Mouse (Mus musculus) granulocyte monocyte progenitor cell, adult 5-6 weeks (primary cell): ENCODE data around the gene Nell2. TPM values are rescaled to one million over a fixed set of nuclear protein-coding genes. Genes with fewer than 3 reads are reported as not detected.

ENCODE experiments used
- ATAC-seq: replicated peaks from 2 replicates; pipeline ENCODE4 v1.8.0; 2016; ENCODE audit warnings: mild to moderate bottlenecking, moderate TSS enrichment, inconsistent platforms; ENCODE audit not compliant: poor library complexity, severe bottlenecking
- total RNA-seq, 2 experiments: library from RNA; stranded (forward) in 1 of 2; stranded (reverse) in 1 of 2; fragments of 200-712, 200-1000 nt in 1 of 2; fragments of >200 nt in 1 of 2; fragmentation: Nextera tagmentation in 1 of 2; gene quantifications; 2 replicates each; pipeline ENCODE4 v1.2.3; 2014 to 2017

Nell2 gene
- total RNA-seq, 2 experiments from 2014 or later = not detected

DNA sequence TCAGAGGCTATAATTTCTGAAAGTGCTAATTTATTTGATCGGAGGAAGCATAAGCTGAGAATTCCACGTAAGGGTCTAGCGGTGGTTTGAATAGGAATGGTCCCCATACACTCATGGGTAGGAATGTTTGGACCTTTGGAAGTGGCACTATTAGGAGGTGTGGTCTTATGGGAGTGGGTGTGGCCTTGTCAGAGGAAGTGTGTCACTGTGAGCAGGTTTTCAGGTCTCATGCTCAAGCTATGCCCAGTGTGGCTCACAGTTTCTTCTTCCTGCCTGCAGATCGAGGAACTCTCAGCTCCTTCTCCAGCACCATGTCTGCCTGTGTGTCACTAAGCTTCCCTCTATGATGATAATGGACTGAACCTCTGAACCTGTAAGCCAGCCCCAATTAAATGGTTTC lies 46.8 kb downstream of the Nell2 start:
- ATAC-seq = no peak

DNA sequence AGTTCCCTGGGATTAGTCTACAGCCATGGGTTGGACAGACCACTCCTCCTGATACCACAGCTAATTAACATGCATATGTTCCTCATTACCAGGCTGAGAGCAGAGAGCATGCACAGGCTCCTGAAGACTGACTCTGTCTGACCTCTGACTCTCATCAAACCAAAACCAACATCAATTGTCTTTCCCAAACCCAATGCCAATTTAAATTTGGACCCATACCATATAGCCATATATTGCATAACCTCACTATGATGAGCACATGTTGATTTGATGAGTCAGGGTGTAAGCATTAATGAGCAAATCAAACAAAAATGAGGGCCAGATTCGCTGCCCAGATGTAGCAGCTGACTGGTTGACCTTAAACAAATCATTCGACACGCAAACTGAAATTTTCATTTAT lies 51.9 kb downstream of the Nell2 start:
- ATAC-seq = no peak

DNA sequence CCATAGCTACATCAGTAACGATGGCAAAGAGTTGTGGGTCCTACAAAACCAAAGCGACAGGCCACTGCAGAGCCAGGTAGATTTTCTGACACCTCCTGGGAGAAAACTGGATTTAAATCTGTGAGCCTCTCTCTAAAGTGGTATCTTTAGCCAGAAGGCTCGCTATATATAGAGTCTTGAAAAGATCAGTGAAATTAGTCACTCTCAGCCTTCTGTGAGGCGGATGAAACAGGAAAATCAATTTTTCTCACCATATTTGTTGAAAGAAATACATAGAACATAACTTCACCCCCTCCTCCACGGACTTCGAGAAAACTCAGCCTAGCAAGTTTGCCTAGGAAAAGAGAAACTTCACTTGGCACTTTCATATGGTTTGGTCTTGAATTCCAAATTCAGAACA lies 54.4 kb downstream of the Nell2 start:
- ATAC-seq = no peak

DNA sequence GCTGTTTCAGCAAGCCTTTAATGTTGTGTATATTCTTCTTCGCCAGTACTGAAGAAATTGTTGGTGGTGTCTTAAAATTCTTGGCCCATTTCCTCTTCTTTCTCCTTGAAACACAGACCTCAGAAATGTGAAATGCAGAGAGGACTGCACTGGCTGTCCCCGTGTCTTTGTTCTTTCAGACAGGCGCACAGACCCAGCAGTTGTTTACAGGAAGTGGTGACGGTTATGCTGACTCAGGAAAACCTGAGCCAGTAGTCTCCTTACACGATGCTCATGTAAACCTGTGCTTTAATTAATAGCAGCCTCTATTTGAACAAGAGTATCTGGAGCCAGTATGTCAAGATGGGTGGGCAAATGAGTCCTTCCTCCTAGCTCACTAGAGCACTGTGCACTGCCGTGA lies 61.2 kb downstream of the Nell2 start:
- no peak for ATAC-seq

DNA sequence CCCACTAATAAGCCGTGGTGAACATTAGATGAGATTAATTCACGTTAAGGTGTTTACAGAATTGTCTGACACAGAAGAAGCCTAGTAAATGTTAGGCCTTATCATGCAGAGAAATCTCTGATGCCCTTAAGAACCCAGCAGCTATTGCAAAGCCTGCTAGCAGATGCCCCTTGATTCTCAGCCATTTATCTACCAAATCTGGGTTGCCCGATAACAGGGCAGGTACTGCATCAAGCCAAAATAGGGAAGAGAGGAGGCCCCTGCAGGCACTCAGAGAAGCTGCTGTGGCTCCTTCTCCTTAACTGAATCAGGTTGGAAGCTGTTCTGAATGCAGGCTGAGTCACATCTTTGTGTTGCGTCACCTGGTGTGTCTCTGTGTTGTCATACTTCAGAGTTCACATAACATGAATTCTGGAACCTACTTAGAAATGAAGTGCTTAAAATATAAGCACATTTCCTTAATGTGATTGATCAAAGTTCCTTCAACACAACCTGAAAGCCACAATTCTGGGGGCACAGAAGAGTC lies 68.3 kb downstream of the Nell2 start:
- no peak for ATAC-seq

DNA sequence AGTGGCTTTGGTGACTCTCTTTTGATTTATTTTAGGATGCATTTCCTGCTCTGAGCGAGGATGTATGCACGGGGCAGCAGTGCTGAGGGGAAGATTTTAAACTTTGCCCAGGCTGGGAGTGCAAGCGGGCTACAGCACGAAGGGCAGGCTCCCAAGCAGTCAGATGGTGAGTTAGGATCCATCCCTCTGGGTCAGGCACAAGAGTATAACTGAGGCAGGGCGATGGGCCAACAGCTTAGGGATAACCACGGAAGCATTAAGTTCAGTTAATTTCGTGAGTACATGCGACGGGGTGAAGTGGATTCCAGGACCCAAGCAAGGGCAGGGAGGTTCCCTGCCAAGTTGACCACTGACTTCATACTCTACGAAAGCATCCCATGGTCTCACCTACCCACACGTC lies 83.8 kb downstream of the Nell2 start:
- ATAC-seq = no peak

DNA sequence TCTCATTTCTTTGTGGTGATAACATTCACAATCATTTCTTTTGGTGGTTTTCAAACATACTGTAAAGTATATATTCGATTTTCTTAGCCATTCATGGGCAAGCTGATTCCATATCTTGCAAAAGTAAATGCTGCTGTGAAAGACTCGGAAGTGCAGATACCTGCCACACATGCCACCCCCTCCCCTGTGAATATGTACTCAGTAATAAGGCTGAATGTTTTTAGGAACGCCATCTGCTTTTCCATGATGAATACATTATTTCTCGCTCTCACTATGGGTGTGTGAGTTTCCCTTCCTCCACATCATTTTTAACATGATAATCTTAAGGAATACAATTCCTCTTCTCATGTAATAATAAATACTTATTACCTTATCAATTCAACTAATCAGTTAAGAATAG lies 90.6 kb downstream of the Nell2 start:
- ATAC-seq = no peak

DNA sequence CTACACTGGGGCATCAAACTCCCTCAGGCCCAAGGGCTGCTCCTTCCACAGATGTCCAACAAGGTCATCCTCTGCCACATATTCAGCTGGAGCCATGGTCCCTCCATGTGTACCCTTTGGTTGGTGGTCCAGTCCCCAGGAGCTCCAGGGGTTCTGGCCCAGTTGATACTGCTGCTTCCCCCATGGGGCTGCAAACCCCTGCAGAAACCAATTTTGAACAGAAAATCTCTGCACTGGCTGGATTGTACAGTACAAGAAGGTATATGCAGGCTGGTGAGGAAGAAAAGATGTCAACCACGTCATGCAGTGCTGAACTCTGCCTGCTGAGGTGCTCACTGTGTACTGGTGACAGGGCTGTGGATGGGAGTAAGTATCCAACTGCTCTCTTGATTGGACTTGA lies 92.1 kb downstream of the Nell2 start:
- no peak for ATAC-seq

DNA sequence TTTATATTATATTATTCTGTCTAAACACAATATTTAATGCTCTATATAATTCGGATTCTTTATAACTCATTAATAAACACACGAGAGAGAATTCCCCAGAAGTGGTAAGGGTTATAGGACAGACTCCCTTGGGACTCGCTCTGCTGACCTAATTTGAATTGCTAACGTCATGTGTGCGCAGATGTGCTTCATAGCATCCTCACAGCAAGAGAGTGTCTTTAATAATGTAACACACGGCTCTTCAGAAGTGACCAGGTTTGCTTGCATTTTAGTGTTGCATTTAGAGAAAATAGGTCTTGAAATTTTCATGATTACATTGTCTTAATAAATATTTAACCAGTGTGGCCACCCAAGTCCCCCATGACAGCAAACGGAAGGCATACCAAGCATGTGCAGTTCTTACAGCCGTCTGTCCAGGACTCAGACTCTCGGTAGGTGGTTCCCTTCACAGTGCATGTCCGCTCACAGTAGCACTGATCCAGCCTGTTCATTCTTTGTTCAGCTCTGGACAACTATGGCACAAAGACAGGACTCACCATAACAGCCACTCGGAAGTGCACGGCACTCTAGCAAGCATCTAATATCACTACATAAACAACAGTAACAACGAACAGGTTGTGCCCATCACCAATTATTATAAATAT lies 97.1 kb downstream of the Nell2 start:
- ATAC-seq = no peak

DNA sequence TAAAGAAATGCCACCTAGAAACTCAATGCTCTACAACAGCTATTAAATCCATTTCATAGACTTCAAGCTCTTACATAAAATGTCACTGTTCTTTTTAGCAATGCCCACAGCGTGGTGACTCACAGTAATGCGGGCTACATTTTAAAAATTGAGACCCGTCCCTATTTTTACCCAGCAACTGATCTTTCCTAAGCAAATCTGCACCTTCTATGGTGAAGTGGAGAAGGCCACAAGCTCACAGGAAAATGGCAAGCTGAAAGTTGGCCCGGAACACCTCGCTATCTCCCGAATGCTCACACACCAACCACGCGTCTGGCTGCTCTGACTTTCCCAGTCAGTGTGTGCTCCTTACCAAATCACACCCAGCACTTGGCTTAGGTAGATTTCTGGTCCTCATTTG lies 98.4 kb downstream of the Nell2 start:
- no peak for ATAC-seq

DNA sequence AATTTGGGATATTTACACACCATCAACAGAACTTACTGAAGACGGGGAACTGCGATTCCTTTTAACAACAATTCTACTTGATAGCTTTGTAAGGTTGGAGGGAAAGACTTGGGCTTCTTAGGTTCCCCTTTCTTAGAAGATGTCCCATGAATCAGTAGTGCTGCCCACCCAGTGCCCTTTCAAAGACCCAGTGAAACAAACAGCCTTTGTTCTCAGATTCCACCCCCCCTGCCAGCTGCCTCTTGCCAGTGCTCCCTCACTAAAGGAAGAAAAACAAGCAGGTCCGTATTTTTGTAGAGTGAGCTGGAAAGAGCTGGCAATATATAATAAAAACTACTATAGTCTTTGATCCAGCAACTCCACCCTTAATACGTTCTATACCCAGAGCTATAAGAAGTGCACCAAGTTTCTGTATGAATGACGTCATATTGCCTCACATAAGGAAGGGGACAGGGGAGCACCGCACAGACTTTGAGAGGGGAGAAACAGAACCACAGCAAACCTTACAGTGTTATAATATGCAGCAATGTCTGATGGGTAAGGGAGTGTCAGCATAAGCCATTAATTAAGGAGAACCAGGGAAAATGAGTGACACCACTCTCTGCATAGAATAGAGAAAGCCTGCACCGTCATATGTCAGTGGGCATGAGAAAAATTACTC lies 100.2 kb downstream of the Nell2 start:
- ATAC-seq = no peak

DNA sequence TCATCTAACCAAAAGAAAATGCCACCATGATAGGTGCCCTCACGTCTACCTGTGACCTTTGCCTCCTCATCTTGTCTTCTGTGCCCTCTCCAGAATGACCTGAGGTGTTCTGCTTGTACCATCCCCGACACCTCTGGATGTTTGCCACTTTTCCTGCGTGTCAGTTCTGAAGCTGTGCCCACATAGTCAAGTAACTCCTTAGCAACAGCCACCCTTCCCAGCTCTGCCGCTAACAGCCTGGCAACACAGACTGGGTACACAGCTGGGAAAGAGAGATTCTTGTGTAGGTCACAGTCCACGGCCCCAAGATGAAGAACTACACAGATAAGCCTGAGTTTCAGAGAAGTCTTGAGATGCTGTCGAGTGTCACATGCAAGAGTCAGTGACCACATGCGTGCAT lies 103.3 kb downstream of the Nell2 start:
- no peak for ATAC-seq

DNA sequence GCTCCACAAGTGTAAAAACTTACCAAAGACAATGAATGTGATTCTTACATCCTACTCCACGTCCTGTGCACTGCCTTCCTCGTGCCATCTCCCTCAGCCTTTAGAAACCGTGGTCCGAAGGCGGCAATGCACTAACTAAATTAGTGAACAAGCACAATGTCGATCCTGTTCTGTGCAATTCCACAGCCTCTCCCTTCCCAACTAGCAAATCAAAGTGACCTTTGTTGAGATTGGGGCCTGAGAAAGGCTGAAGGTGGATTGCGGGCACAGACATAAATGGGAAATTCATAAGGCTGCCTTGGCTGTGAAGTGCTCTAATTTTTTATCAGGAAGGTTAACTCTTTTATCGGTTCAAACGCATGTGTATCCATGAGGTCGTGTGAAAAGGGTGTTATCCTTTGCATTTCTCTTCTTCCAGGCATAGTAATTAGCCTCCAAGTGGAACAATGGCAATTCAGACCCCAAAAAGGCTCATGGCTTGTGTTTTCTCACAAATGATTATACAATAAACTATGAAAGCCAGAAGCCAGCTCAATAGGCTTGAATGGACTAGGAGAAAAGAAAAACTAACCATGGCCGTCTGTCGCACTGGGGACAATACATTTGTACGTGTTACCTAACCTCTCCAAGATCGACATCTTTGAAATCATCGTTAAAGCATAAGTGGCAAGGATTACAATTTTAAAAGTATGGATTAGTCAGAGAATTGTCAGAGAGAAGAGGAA lies 106.0 kb downstream of the Nell2 start:
- ATAC-seq = no peak

DNA sequence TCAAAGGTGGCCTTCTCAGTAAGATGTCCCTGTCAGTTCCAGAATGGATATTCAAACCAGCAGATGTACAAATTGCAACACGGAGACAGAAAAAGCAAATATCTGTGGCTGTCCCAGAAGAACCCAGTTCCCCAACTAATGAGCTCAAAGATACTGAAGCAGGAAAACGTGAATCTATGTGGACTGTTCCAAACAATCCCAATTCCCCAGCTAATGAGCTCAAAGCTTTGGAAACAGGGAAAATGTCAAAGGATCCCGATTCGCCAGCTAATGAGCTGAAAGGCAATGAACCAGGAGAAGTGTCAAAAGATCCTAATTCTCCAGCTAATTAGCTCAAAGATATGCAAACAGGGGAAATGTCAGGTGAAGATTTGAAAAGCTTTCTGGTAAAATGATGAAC lies 109.7 kb downstream of the Nell2 start:
- ATAC-seq = no peak

DNA sequence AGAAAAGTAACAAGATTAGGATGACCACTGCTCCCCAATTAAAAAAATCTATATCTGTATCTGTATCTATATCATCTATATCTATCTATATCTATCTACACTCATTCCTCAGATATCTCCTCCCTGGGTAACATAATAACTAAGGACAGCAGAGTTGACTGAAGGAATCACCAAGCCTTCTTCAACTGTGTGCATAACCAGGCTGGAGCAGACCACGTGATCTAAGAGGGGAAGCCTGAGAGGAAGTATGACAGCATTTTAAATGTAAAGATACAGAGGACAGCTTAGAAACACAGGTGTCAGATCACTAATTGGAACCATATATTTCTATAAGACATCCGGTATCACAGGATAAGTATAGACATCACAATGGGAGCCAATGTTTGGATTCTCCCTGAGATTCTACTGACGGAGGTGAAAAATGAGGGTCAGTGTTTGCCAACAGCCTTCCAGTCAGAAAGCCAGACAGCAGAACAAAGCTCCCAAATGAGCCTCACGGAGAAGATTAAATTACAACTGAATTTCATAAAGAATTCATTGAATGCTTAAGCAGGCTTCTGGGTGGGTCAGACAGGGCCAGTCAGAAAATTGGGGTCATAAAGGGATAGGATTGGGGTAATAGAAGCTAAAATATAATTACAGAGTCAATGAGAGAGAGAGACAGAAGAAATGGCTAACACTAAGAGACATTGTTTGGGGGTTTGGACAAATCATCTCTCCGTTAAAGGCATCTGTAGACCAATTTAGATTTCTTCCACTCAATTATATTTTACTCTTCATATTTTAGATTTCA lies 116.2 kb downstream of the Nell2 start:
- ATAC-seq = no peak

DNA sequence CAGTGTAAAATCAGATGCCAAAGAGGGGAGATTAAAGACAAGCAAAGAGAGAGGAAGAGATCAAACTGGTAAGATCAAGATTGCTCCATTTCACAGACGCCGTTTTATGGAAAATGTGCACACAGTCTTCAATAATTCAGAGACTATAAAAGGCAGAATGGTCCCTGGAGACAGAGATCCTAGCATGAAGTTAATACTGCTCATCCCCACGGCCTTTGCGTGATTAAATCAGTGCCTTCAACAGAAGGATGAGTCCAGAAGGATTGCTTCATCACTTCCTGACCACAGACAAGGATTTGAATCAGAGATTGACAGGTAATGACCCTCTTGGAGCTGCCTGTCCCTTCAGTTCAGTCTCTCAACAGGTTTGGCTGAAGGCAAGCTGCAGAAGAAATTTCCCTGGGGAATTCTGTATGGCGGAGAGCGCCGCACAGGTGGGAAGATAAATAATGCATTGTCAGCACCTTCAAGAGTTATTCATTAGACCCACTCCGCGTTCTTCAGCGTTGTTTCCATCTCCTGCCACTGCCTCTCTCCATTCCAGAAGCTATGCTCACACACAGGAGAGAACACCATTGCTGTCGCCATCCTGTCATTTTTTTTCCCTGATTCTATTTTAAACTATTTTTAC lies 118.0 kb downstream of the Nell2 start:
- ATAC-seq = no peak

DNA sequence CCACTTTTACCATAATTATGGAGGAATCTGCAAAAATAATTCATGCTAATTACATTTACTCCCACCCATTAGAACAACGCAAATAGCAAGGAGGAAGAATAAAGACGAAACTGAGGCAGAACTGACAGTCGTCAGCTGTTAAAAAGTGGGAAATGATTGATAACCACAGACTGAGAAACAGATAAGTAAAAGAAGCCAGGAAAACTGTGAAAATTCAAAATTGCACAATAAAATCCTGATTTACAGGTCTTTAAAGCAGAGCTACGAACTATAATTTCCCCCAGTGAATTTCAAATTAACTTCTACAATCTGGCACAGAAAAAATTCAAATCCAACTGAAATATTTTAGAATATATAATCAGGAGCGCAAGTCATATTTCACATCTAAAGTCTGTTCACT lies 138.0 kb downstream of the Nell2 start:
- no peak for ATAC-seq

DNA sequence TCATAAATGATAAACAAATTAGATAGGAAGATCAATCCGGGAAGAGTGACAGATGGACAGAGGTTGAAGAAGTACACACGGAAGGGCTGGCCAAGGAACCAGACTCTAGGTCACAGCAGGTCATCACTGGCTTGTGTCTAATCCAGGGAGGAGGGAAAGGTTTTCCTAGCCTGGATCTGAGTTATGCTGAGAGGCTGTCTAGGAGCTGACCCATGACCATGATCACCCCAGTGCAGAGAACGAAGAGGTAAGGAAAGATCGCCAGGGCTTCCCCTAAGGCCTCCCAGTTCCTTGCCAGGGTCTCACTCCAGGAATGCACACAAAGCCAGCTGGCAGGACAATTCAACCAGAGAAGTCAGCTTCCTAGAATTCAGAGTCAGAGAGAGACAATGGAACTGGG lies 139.4 kb downstream of the Nell2 start:
- no peak for ATAC-seq

DNA sequence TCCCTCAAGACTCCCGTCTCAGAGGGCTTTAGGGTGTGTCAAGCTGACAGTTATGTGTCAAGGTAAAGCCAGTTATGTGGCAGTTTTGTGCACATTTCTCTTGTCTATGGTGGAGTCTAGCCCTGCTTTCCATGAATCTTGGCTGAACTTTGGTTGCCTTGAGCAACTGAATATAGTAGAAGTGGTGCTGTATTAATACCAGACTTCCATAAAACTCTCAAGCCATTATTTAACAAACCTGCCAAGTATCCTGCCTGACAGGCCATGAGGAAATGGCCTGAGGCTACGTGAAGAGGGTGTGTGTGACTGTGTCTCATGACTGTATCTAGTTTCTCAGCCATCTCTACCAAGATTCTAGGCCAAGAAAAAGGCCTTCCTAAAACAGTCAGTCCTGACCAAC lies 147.5 kb downstream of the Nell2 start:
- no peak for ATAC-seq

DNA sequence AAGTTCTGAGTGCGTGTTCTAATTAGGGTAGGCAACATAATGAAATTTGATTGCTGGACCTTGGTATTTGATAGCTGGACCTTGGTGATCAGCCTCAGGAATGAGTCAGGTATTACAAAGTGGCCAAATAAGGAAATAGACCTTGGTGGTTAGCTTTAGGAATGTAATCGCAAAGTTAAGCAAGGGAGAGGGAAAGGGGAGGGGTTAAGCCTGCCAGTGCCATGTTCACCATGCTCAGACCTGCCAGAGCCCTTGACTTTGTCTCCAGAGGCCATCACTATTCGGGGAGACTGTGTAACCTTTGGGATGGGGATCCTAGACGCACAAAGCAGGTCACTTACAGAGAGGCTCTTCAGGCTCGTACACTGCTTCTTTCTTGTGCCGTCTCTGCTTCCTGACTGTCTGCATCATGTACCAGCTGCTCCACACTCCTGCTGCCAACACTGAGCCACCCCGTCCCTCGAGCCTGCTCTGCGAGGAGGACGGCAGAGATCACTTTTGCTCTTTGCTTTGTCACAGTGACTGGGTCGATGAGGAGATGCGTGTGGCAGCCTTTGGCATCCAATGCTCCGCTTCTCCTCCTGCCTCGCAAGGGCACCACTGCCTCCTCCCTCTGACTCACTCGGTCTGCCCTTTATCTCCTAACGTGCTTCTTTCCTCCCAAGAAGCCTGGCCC lies 157.5 kb downstream of the Nell2 start:
- no peak for ATAC-seq
